Mouse (Mus musculus) splenic B cell, adult 2 months (primary cell): ENCODE measurements around the gene Itgad.

Experiments
- DNase-seq: peaks from one replicate; pipeline ENCODE4 v3.0.0-alpha.2; 2011; ENCODE audit warnings: low read depth, low spot score
- H3K27me3 ChIP-seq: 2 replicates; pipeline ENCODE4 v1.6.1; 2012; ENCODE audit warnings: mild to moderate bottlenecking, low read length, moderate library complexity, mixed read lengths; ENCODE audit not compliant: control insufficient read depth, poor library complexity, insufficient read depth, severe bottlenecking
- H3K36me3 ChIP-seq: 2 replicates; pipeline ENCODE4 v1.6.1; 2012; ENCODE audit warnings: mild to moderate bottlenecking, low read length, moderate library complexity, mixed read lengths; ENCODE audit not compliant: control insufficient read depth, poor library complexity, insufficient read depth, severe bottlenecking

Itgad gene

GRCm38 (mm10) chr7:128267813-128268212 is 113.6 kb downstream of the Itgad start:
- DNase-seq = no peak
- H3K27me3 ChIP-seq = no peaks in the 10 kb centered on the region
- H3K36me3 ChIP-seq = no peaks in the 10 kb centered on the region; the same call in 1 of the 2 replicates

DNA sequence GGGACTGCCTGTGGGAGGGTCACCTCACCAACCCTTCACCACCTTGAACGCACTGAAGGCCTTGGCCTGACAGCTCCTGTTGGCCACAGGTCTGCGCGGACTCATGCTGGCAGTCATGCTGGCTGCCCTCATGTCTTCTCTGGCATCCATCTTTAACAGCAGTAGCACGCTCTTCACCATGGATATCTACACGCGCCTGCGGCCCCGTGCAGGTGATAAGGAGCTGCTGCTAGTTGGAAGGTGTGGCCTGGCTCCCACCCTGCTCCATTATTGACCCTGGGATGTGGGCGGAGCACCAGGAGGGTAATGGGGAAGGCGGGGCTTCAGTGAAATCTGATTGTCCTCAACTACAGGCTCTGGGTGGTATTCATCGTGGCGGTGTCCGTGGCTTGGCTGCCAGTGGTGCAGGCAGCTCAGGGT is 116.3 kb downstream of the Itgad start:
- no peak for DNase-seq
- Histone ChIP-seq H3K36me3 (no peaks in the 10 kb centered on the region; the same call in none of the 2 replicates), H3K27me3 (no peaks in the 10 kb centered on the region)

GRCm38 (mm10) chr7:128271496-128271895 is 117.3 kb downstream of the Itgad start:
- H3K27me3 ChIP-seq = no peaks in the 10 kb centered on the region
- DNase-seq = no peak
- no peaks in the 10 kb centered on the region; the same call in none of the 2 replicates for H3K36me3 ChIP-seq
